In genomic region chr15:85645396-85645795, GRCm38 (mm10) we compare ENCODE assay signal across 8 mouse cellular contexts.
DNase-seq lines count a peak whose midpoint lies in the region; ATAC-seq lines count a peak whose summit lies in the region.

No protein-coding gene starts in this region.

- WGBS in embryonic facial prominence, embryonic 11.5 days = 51% methylated on average over 8 of the region's 8 CpGs
- 52% methylated on average over 8 of the region's 8 CpGs for WGBS in hindbrain, embryonic 16.5 days
- 51% methylated on average over 8 of the region's 8 CpGs for WGBS in liver, embryonic 15.5 days (ENCODE audit: insufficient replicate concordance)
- 56% methylated on average over 8 of the region's 8 CpGs for WGBS in stomach, embryonic 16.5 days

- no peak for ATAC-seq in embryonic facial prominence, embryonic 11.5 days (replicated peaks; ENCODE audit: insufficient number of reproducible peaks, low FRiP score, low TSS enrichment, low read depth)
- ATAC-seq in hindbrain, embryonic 16.5 days = no peak
- no peak for ATAC-seq in liver, embryonic 15.5 days (ENCODE audit: insufficient read depth)
- ATAC-seq in stomach, embryonic 16.5 days (ENCODE audit: insufficient read depth, low FRiP score) = no peak

- peak overlapping the region; percentile 78; the same call in 1 of the 2 replicates for H3K4me2 ChIP-seq in embryonic facial prominence, embryonic 11.5 days (ENCODE audit: low read depth, low read length)
- peak overlapping the region; percentile 65 for H3K4me2 ChIP-seq in hindbrain, embryonic 16.5 days (ENCODE audit: low read length)
- H3K4me2 ChIP-seq in liver, embryonic 15.5 days = peak overlapping the region; percentile 55; the same call in 1 of the 2 replicates
- H3K4me2 ChIP-seq in stomach, embryonic 16.5 days (ENCODE audit: low read depth, low read length) = peak overlapping the region; percentile 81

- peaks cover 9% of the 10 kb centered on the region for H3K4me1 ChIP-seq in embryonic facial prominence, embryonic 11.5 days (ENCODE audit: control insufficient read depth, insufficient read depth, low read length)
- peaks cover 13% of the 10 kb centered on the region for H3K4me1 ChIP-seq in hindbrain, embryonic 16.5 days (ENCODE audit: control insufficient read depth, insufficient read depth, low read depth, low read length)
- H3K4me1 ChIP-seq in liver, embryonic 15.5 days (replicated peaks) = peaks cover 4% of the 10 kb centered on the region; the same call in 1 of the 2 replicates
- H3K4me1 ChIP-seq in stomach, embryonic 16.5 days (ENCODE audit: control insufficient read depth, insufficient read depth, low read length) = peaks cover 19% of the 10 kb centered on the region

- peak; percentile 48 for DNase-seq in 3134 (ENCODE audit: extremely low read depth, insufficient read length, low spot score)
- no peak for DNase-seq in embryonic facial prominence, embryonic 11.5 days (ENCODE audit: low spot score)
- DNase-seq in natural killer cell, adult 2 months (ENCODE audit: low spot score in 2 of 2) = no peak
- DNase-seq in embryo, embryonic 9.5 days (ENCODE audit: extremely low spot score) = no peak
- DNase-seq in urinary bladder, postnatal 4 days (ENCODE audit: low spot score in 2 of 2) = no peak

- no peaks in the 10 kb centered on the region for H3K9me3 ChIP-seq in embryonic facial prominence, embryonic 11.5 days (replicated peaks; ENCODE audit: control insufficient read depth, low read length)
- H3K9me3 ChIP-seq in hindbrain, embryonic 16.5 days (ENCODE audit: control insufficient read depth, low read length) = no peaks in the 10 kb centered on the region
- no peaks in the 10 kb centered on the region for H3K9me3 ChIP-seq in liver, embryonic 15.5 days (replicated peaks)
- no peaks in the 10 kb centered on the region for H3K9me3 ChIP-seq in stomach, embryonic 16.5 days (replicated peaks; ENCODE audit: control insufficient read depth, low read length)

- peaks cover 11% of the 10 kb centered on the region for H3K27me3 ChIP-seq in embryonic facial prominence, embryonic 11.5 days (ENCODE audit: control insufficient read depth, insufficient read depth, low read length)
- no peaks in the 10 kb centered on the region; the same call in 1 of the 2 replicates for H3K27me3 ChIP-seq in hindbrain, embryonic 16.5 days (replicated peaks; ENCODE audit: control insufficient read depth, insufficient read depth, low read length)
- H3K27me3 ChIP-seq in liver, embryonic 15.5 days = peaks cover 57% of the 10 kb centered on the region
- no peaks in the 10 kb centered on the region for H3K27me3 ChIP-seq in stomach, embryonic 16.5 days (ENCODE audit: control insufficient read depth, insufficient read depth, low read length)

- peak overlapping the region; percentile 18; the same call in 1 of the 2 replicates for H3K9ac ChIP-seq in embryonic facial prominence, embryonic 11.5 days (replicated peaks; ENCODE audit: low read length)
- peak overlapping the region; percentile 72 for H3K9ac ChIP-seq in hindbrain, embryonic 16.5 days (ENCODE audit: low read depth, low read length)
- no peak overlapping the region for H3K9ac ChIP-seq in liver, embryonic 15.5 days
- H3K9ac ChIP-seq in stomach, embryonic 16.5 days (ENCODE audit: low read length) = peak overlapping the region; percentile 92

- H3K4me3 ChIP-seq in embryonic facial prominence, embryonic 11.5 days (ENCODE audit: low read depth, low read length) = no peak overlapping the region
- peak overlapping the region; percentile 41 for H3K4me3 ChIP-seq in hindbrain, embryonic 16.5 days (ENCODE audit: low read length)
- no peak overlapping the region for H3K4me3 ChIP-seq in liver, embryonic 15.5 days (replicated peaks)
- H3K4me3 ChIP-seq in stomach, embryonic 16.5 days (replicated peaks; ENCODE audit: low read length) = peak overlapping the region; percentile 56

- no peaks in the 10 kb centered on the region for H3K36me3 ChIP-seq in embryonic facial prominence, embryonic 11.5 days (replicated peaks; ENCODE audit: control insufficient read depth, insufficient read depth, low read depth, low read length)
- H3K36me3 ChIP-seq in hindbrain, embryonic 16.5 days (ENCODE audit: control insufficient read depth, insufficient read depth, low read length) = no peaks in the 10 kb centered on the region
- no peaks in the 10 kb centered on the region for H3K36me3 ChIP-seq in liver, embryonic 15.5 days (replicated peaks)
- H3K36me3 ChIP-seq in stomach, embryonic 16.5 days (ENCODE audit: control insufficient read depth, insufficient read depth, low read length) = no peaks in the 10 kb centered on the region

- H3K27ac ChIP-seq in embryonic facial prominence, embryonic 11.5 days (replicated peaks; ENCODE audit: low read depth, low read length) = no peak overlapping the region
- peak overlapping the region; percentile 88 for H3K27ac ChIP-seq in hindbrain, embryonic 16.5 days (ENCODE audit: low read depth, low read length)
- H3K27ac ChIP-seq in liver, embryonic 15.5 days (replicated peaks) = no peak overlapping the region
- peak overlapping the region; percentile 87 for H3K27ac ChIP-seq in stomach, embryonic 16.5 days (ENCODE audit: low read length)

Comparison
In these comparisons a context has a peak if more than half of its experiments do, and no peak if none do; other contexts are left out.
1. H3K27ac ChIP-seq: peak in hindbrain, embryonic 16.5 days (single experiment) and stomach, embryonic 16.5 days (single experiment); none in embryonic facial prominence, embryonic 11.5 days (single experiment) and liver, embryonic 15.5 days (single experiment).
2. H3K4me3 ChIP-seq: peak in hindbrain, embryonic 16.5 days (single experiment) and stomach, embryonic 16.5 days (single experiment); none in embryonic facial prominence, embryonic 11.5 days (single experiment) and liver, embryonic 15.5 days (single experiment).
3. Peak in every context shown above with its lines, with median percentiles within 50 percentile points of each other: H3K4me2 ChIP-seq.